Mouse (Mus musculus): ENCODE measurements around the gene Tubgcp2. TPM values are rescaled to one million over a fixed set of nuclear protein-coding genes. Genes with fewer than 3 reads are reported as not detected.
A peak's percentile ranks its signal among the peaks of the same experiment; 100 is the strongest.

Gene Tubgcp2
- polyA plus RNA-seq, 1 experiment from 2014 or later, result 60.3 TPM

GRCm38 (mm10) chr7:140054124-140054523 lies 17.7 kb upstream of the Tubgcp2 start:
- no peak for ATAC-seq (ENCODE audit: insufficient number of reproducible peaks, insufficient read depth, low FRiP score, low read depth)
- Histone ChIP-seq H3K4me2 (replicated peaks; ENCODE audit: low read depth, low read length) (no peak overlapping the region), H3K27me3 (ENCODE audit: control insufficient read depth, insufficient read depth, low read length) (peaks cover 50% of the 10 kb centered on the region), H3K36me3 (ENCODE audit: control insufficient read depth, insufficient read depth, low read length) (no peaks in the 10 kb centered on the region), H3K4me1 (ENCODE audit: control insufficient read depth, insufficient read depth, low read length) (0 out of 2 replicates have a peak, but pooled peaks cover 3% of the 10 kb centered on the region), H3K9ac (replicated peaks; ENCODE audit: low read depth, low read length) (no peak overlapping the region), H3K4me3 (ENCODE audit: low read depth, low read length) (no peak overlapping the region), H3K27ac (ENCODE audit: low read length) (no peak overlapping the region), H3K9me3 (ENCODE audit: control insufficient read depth, low read depth, low read length) (no peaks in the 10 kb centered on the region)
- WGBS, result 79% methylated on average over 4 of the region's 4 CpGs

- H3K4me1 ChIP-seq (ENCODE audit: control insufficient read depth, insufficient read depth, low read length), result peaks cover 3% of the 10 kb centered on the region; the same call in 1 of the 2 replicates
- ATAC-seq (ENCODE audit: insufficient number of reproducible peaks, insufficient read depth, low FRiP score, low read depth), result peak; percentile 38; the same call in 1 of the 2 replicates
- peak overlapping the region; percentile 27 for H3K4me3 ChIP-seq (ENCODE audit: low read depth, low read length)
- H3K4me2 ChIP-seq (replicated peaks; ENCODE audit: low read depth, low read length), result peak overlapping the region; percentile 47
- no peaks in the 10 kb centered on the region for H3K36me3 ChIP-seq (ENCODE audit: control insufficient read depth, insufficient read depth, low read length)
- WGBS, result under 1% methylated on average over 34 of the region's 34 CpGs
- H3K27me3 ChIP-seq (ENCODE audit: control insufficient read depth, insufficient read depth, low read length), result peaks cover 71% of the 10 kb centered on the region
- no peaks in the 10 kb centered on the region for H3K9me3 ChIP-seq (ENCODE audit: control insufficient read depth, low read depth, low read length)
- H3K9ac ChIP-seq (replicated peaks; ENCODE audit: low read depth, low read length), result no peak overlapping the region
- H3K27ac ChIP-seq (ENCODE audit: low read length), result no peak overlapping the region
Observed at GRCm38 (mm10) chr7:140049115-140049689, 12.7 kb upstream of the Tubgcp2 start.

- Histone ChIP-seq H3K4me3 (ENCODE audit: low read depth, low read length) (peak within 1 kb of the TSS; percentile 27), H3K27ac (ENCODE audit: low read length) (no peak within 1 kb of the TSS), H3K27me3 (ENCODE audit: control insufficient read depth, insufficient read depth, low read length) (peaks cover 71% of the 10 kb centered on the region), H3K4me1 (ENCODE audit: control insufficient read depth, insufficient read depth, low read length) (peaks cover 3% of the 10 kb centered on the region; the same call in 1 of the 2 replicates), H3K9ac (replicated peaks; ENCODE audit: low read depth, low read length) (no peak within 1 kb of the TSS), H3K9me3 (ENCODE audit: control insufficient read depth, low read depth, low read length) (no peaks in the 10 kb centered on the region), H3K36me3 (ENCODE audit: control insufficient read depth, insufficient read depth, low read length) (no peaks in the 10 kb centered on the region), H3K4me2 (replicated peaks; ENCODE audit: low read depth, low read length) (peak within 1 kb of the TSS; percentile 47)
- 2% methylated on average over 56 of the region's 56 CpGs for WGBS
- peak; percentile 10; the same call in 1 of the 2 replicates for ATAC-seq (ENCODE audit: insufficient number of reproducible peaks, insufficient read depth, low FRiP score, low read depth)
Observed at GRCm38 (mm10) chr7:140048361-140049114, 12.1 kb upstream of the Tubgcp2 start, which contains the start of gene Msx3. Gene Msx3, minus strand, starts transcription at chr7:140049089.

- Histone ChIP-seq H3K36me3 (ENCODE audit: control insufficient read depth, insufficient read depth, low read length) (no peaks in the 10 kb centered on the region), H3K9me3 (ENCODE audit: control insufficient read depth, low read depth, low read length) (no peaks in the 10 kb centered on the region), H3K27ac (ENCODE audit: low read length) (no peak overlapping the region), H3K4me3 (ENCODE audit: low read depth, low read length) (peak overlapping the region; percentile 19), H3K4me2 (replicated peaks; ENCODE audit: low read depth, low read length) (peak overlapping the region; percentile 47), H3K27me3 (ENCODE audit: control insufficient read depth, insufficient read depth, low read length) (peaks cover 71% of the 10 kb centered on the region), H3K4me1 (ENCODE audit: control insufficient read depth, insufficient read depth, low read length) (peaks cover 3% of the 10 kb centered on the region; the same call in 1 of the 2 replicates), H3K9ac (replicated peaks; ENCODE audit: low read depth, low read length) (no peak overlapping the region)
- under 1% methylated on average over 33 of the region's 33 CpGs for WGBS
- ATAC-seq (ENCODE audit: insufficient number of reproducible peaks, insufficient read depth, low FRiP score, low read depth), result no peak
Observed at GRCm38 (mm10) chr7:140047811-140048311, 11.4 kb upstream of the Tubgcp2 start.

GRCm38 (mm10) chr7:140045546-140045945 lies 9.1 kb upstream of the Tubgcp2 start:
- Histone ChIP-seq H3K4me3 (ENCODE audit: low read depth, low read length) (no peak overlapping the region), H3K36me3 (ENCODE audit: control insufficient read depth, insufficient read depth, low read length) (peaks cover 4% of the 10 kb centered on the region; the same call in 1 of the 2 replicates), H3K4me2 (replicated peaks; ENCODE audit: low read depth, low read length) (no peak overlapping the region), H3K9me3 (ENCODE audit: control insufficient read depth, low read depth, low read length) (no peaks in the 10 kb centered on the region), H3K27me3 (ENCODE audit: control insufficient read depth, insufficient read depth, low read length) (peaks cover 55% of the 10 kb centered on the region), H3K4me1 (ENCODE audit: control insufficient read depth, insufficient read depth, low read length) (peaks cover 3% of the 10 kb centered on the region; the same call in 1 of the 2 replicates), H3K27ac (ENCODE audit: low read length) (no peak overlapping the region), H3K9ac (replicated peaks; ENCODE audit: low read depth, low read length) (no peak overlapping the region)
- ATAC-seq (ENCODE audit: insufficient number of reproducible peaks, insufficient read depth, low FRiP score, low read depth), result no peak
- 78% methylated on average over 4 of the region's 4 CpGs for WGBS

GRCm38 (mm10) chr7:140042728-140043127 lies 6.3 kb upstream of the Tubgcp2 start:
- peaks cover 2% of the 10 kb centered on the region; the same call in 1 of the 2 replicates for H3K4me1 ChIP-seq (ENCODE audit: control insufficient read depth, insufficient read depth, low read length)
- no peak overlapping the region for H3K27ac ChIP-seq (ENCODE audit: low read length)
- no peaks in the 10 kb centered on the region for H3K9me3 ChIP-seq (ENCODE audit: control insufficient read depth, low read depth, low read length)
- H3K9ac ChIP-seq (replicated peaks; ENCODE audit: low read depth, low read length), result no peak overlapping the region
- H3K4me3 ChIP-seq (ENCODE audit: low read depth, low read length), result no peak overlapping the region
- WGBS, result 57% methylated on average over 3 of the region's 3 CpGs
- H3K4me2 ChIP-seq (replicated peaks; ENCODE audit: low read depth, low read length), result no peak overlapping the region
- H3K27me3 ChIP-seq (ENCODE audit: control insufficient read depth, insufficient read depth, low read length), result peaks cover 28% of the 10 kb centered on the region
- ATAC-seq (ENCODE audit: insufficient number of reproducible peaks, insufficient read depth, low FRiP score, low read depth), result no peak
- H3K36me3 ChIP-seq (ENCODE audit: control insufficient read depth, insufficient read depth, low read length), result peaks cover 9% of the 10 kb centered on the region; the same call in 1 of the 2 replicates

- Histone ChIP-seq H3K4me3 (ENCODE audit: low read depth, low read length) (peak overlapping the region; percentile 84), H3K9ac (replicated peaks; ENCODE audit: low read depth, low read length) (0 out of 2 replicates have a peak overlapping the region, but pooled peaks have one; percentile 18), H3K4me1 (ENCODE audit: control insufficient read depth, insufficient read depth, low read length) (peaks cover 11% of the 10 kb centered on the region), H3K27ac (ENCODE audit: low read length) (no peak overlapping the region), H3K36me3 (ENCODE audit: control insufficient read depth, insufficient read depth, low read length) (peaks cover 23% of the 10 kb centered on the region; the same call in 1 of the 2 replicates), H3K4me2 (replicated peaks; ENCODE audit: low read depth, low read length) (peak overlapping the region; percentile 92), H3K9me3 (ENCODE audit: control insufficient read depth, low read depth, low read length) (no peaks in the 10 kb centered on the region), H3K27me3 (ENCODE audit: control insufficient read depth, insufficient read depth, low read length) (no peaks in the 10 kb centered on the region)
- ATAC-seq (ENCODE audit: insufficient number of reproducible peaks, insufficient read depth, low FRiP score, low read depth), result no peak
- 50% methylated on average over 3 of the region's 3 CpGs for WGBS
Observed at GRCm38 (mm10) chr7:140037171-140037555, 694 bp upstream of the Tubgcp2 start.

- peaks cover 11% of the 10 kb centered on the region for H3K4me1 ChIP-seq (ENCODE audit: control insufficient read depth, insufficient read depth, low read length)
- H3K27ac ChIP-seq (ENCODE audit: low read length), result no peak overlapping the region
- 13% methylated on average over 7 of the region's 7 CpGs for WGBS
- H3K9me3 ChIP-seq (ENCODE audit: control insufficient read depth, low read depth, low read length), result no peaks in the 10 kb centered on the region
- ATAC-seq (ENCODE audit: insufficient number of reproducible peaks, insufficient read depth, low FRiP score, low read depth), result no peak
- H3K9ac ChIP-seq (replicated peaks; ENCODE audit: low read depth, low read length), result peak overlapping the region; percentile 62
- peak overlapping the region; percentile 92 for H3K4me2 ChIP-seq (replicated peaks; ENCODE audit: low read depth, low read length)
- peak overlapping the region; percentile 84 for H3K4me3 ChIP-seq (ENCODE audit: low read depth, low read length)
- peaks cover 32% of the 10 kb centered on the region for H3K36me3 ChIP-seq (ENCODE audit: control insufficient read depth, insufficient read depth, low read length)
- H3K27me3 ChIP-seq (ENCODE audit: control insufficient read depth, insufficient read depth, low read length), result no peaks in the 10 kb centered on the region
Observed at GRCm38 (mm10) chr7:140035456-140035855, 1.0 kb downstream of the Tubgcp2 start.

All from stomach, embryonic 14.5 days (tissue).